Mouse (Mus musculus): ENCODE measurements around the gene Thtpa. TPM values are rescaled to one million over a fixed set of nuclear protein-coding genes. Genes with fewer than 3 reads are reported as not detected.

Thtpa gene
- polyA plus RNA-seq, 1 experiment from 2014 or later: 34.4 TPM

DNA sequence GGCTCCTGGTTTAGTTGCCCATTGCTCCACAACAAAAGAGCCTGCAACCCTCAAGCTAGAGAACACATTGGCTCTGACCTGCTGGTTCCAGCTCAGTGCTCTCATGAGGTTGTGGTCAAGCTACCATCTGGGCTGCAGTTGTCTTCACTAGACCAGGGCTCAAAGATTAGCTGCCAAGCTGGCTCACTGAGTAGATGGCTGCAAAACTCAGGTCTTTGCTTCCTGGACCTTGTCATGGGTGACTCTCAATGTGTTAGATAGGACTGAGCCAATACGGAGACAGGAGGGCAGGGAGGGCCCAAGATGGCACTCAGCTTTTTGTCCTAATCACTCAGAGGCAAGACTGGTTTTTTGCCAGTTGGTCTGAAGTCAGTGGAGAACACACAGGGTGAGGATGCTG lies 51.7 kb downstream of the Thtpa start:
- Histone ChIP-seq H3K27ac (ENCODE audit: low read depth, low read length) (no peak overlapping the region), H3K27me3 (replicated peaks; ENCODE audit: control insufficient read depth, insufficient read depth, low read length) (no peaks in the 10 kb centered on the region), H3K9me3 (ENCODE audit: control insufficient read depth, low read length) (no peaks in the 10 kb centered on the region), H3K9ac (ENCODE audit: low read depth, low read length) (no peak overlapping the region), H3K4me2 (ENCODE audit: low read length) (no peak overlapping the region), H3K4me1 (ENCODE audit: control insufficient read depth, insufficient read depth, low read depth, low read length) (peaks cover 7% of the 10 kb centered on the region), H3K4me3 (ENCODE audit: low read length) (no peak overlapping the region), H3K36me3 (ENCODE audit: control insufficient read depth, insufficient read depth, low read length) (no peaks in the 10 kb centered on the region)
- 79% methylated on average over 1 of the region's 1 CpGs for WGBS
- ATAC-seq: no peak

DNA sequence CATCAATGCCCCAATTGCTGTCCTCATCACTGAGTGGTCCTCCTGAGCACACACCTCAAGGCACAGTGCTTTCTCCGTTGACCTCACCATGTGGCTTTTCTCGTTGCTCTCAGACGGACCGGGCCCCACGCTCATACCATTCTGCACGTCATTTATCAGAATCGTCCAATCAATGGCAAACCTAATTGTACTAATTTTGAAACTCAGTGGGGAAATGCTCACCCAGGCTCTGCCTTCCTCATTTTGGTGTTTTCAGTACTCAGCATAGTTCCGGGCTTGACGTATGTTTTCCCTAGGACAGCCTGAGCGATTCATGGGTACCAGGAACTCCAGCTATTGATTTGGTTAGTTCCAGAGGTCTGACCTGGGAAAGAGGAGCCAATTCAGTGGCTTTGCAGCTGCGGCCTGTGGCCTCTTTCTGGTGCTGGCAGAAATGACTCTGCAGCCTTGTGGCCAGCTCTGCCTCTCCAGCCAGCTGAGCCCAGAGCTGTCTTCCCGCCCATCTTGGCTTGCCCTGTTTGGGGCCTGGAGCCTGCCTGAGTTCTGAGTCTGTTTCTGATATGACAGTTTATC lies 52.3 kb downstream of the Thtpa start:
- Histone ChIP-seq H3K4me2 (ENCODE audit: low read length) (no peak overlapping the region), H3K9ac (ENCODE audit: low read depth, low read length) (no peak overlapping the region), H3K9me3 (ENCODE audit: control insufficient read depth, low read length) (no peaks in the 10 kb centered on the region), H3K27me3 (replicated peaks; ENCODE audit: control insufficient read depth, insufficient read depth, low read length) (no peaks in the 10 kb centered on the region), H3K36me3 (ENCODE audit: control insufficient read depth, insufficient read depth, low read length) (no peaks in the 10 kb centered on the region), H3K4me3 (ENCODE audit: low read length) (no peak overlapping the region), H3K4me1 (ENCODE audit: control insufficient read depth, insufficient read depth, low read depth, low read length) (peaks cover 7% of the 10 kb centered on the region), H3K27ac (ENCODE audit: low read depth, low read length) (no peak overlapping the region)
- WGBS: 89% methylated on average over 12 of the region's 12 CpGs
- ATAC-seq: no peak

DNA sequence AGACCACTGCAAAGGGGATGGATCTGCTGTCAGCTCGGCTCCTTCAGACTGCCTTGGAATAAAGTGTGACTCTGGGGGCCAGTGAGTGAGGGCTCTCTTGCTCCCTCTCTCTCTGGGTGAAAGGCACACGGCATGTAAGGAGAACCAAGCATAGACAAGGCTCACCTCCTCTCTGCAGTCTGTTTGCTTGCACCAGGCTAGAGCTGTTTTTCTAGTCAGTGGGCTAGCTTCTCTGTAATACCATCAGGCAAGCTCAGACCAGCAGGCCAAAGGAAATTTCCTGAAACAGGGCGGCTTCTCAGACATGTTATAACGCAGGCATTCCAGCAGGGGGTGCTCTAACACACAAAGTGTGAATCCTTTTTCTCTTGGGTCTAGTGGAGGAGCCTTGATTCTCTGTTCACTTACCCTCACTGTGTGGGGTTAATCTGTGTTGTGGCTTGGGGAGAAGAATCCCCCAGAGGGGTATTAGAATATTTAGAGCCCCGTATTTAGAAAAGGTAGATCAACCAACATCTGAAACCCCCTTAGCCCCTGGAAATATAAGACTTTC lies 53.9 kb downstream of the Thtpa start:
- Histone ChIP-seq H3K9ac (ENCODE audit: low read depth, low read length) (peak overlapping the region; percentile 24; the same call in 1 of the 2 replicates), H3K36me3 (ENCODE audit: control insufficient read depth, insufficient read depth, low read length) (no peaks in the 10 kb centered on the region), H3K27me3 (replicated peaks; ENCODE audit: control insufficient read depth, insufficient read depth, low read length) (no peaks in the 10 kb centered on the region), H3K4me1 (ENCODE audit: control insufficient read depth, insufficient read depth, low read depth, low read length) (peaks cover 7% of the 10 kb centered on the region), H3K27ac (ENCODE audit: low read depth, low read length) (no peak overlapping the region), H3K4me3 (ENCODE audit: low read length) (no peak overlapping the region), H3K4me2 (ENCODE audit: low read length) (no peak overlapping the region), H3K9me3 (ENCODE audit: control insufficient read depth, low read length) (no peaks in the 10 kb centered on the region)
- WGBS: 31% methylated on average over 5 of the region's 5 CpGs
- ATAC-seq: peak; percentile 77

Other genes with a start within 250 kb of the Thtpa start
- 11.2 and 12.9 TPM in 2 replicates for gene Homez, start 223.8 kb upstream of the Thtpa start, polyA plus RNA-seq (2015; fragmentation: Nextera tagmentation; extraction: Ambion mirVana)
- 4.1 and 5.3 TPM in 2 replicates for gene Ppp1r3e, start 217.2 kb upstream of the Thtpa start, polyA plus RNA-seq (2015; fragmentation: Nextera tagmentation; extraction: Ambion mirVana)
- 4.8 and 5.9 TPM in 2 replicates for gene Bcl2l2, start 211.4 kb upstream of the Thtpa start, polyA plus RNA-seq (2015; fragmentation: Nextera tagmentation; extraction: Ambion mirVana)
- gene Gm20521, start 211.3 kb upstream of the Thtpa start, polyA plus RNA-seq (2015; fragmentation: Nextera tagmentation; extraction: Ambion mirVana): 0.14 TPM in 1 of 2 replicates, not detected in the other
- 127 and 130 TPM in 2 replicates for gene Pabpn1, start 202.3 kb upstream of the Thtpa start, polyA plus RNA-seq (2015; fragmentation: Nextera tagmentation; extraction: Ambion mirVana)
- 254 and 275 TPM in 2 replicates for gene Slc22a17, start 181.7 kb upstream of the Thtpa start, polyA plus RNA-seq (2015; fragmentation: Nextera tagmentation; extraction: Ambion mirVana)
- gene Efs, start 168.7 kb upstream of the Thtpa start, polyA plus RNA-seq (2015; fragmentation: Nextera tagmentation; extraction: Ambion mirVana): 14.2 and 15.5 TPM in 2 replicates
- gene Il25, start 162.1 kb upstream of the Thtpa start, polyA plus RNA-seq (2015; fragmentation: Nextera tagmentation; extraction: Ambion mirVana): 1.3 TPM in 2 replicates
- gene Cmtm5, start 158.5 kb upstream of the Thtpa start, polyA plus RNA-seq (2015; fragmentation: Nextera tagmentation; extraction: Ambion mirVana): 17.0 and 28.5 TPM in 2 replicates
- gene Myh6, start 127.9 kb upstream of the Thtpa start, polyA plus RNA-seq (2015; fragmentation: Nextera tagmentation; extraction: Ambion mirVana): 1.6 and 1.8 TPM in 2 replicates
- gene Gm17428, start 117.9 kb upstream of the Thtpa start, polyA plus RNA-seq (2015; fragmentation: Nextera tagmentation; extraction: Ambion mirVana): not detected in 2 replicates
- 8.5 and 10.6 TPM in 2 replicates for gene Myh7, start 100.2 kb upstream of the Thtpa start, polyA plus RNA-seq (2015; fragmentation: Nextera tagmentation; extraction: Ambion mirVana)
- gene Ngdn, start 79.3 kb upstream of the Thtpa start, polyA plus RNA-seq (2015; fragmentation: Nextera tagmentation; extraction: Ambion mirVana): 48.2 and 50.6 TPM in 2 replicates
- 18.4 and 20.5 TPM in 2 replicates for gene Zfhx2, start 2.5 kb upstream of the Thtpa start, polyA plus RNA-seq (2015; fragmentation: Nextera tagmentation; extraction: Ambion mirVana)
- 6.9 and 7.7 TPM in 2 replicates for gene Ap1g2, start 11.8 kb downstream of the Thtpa start, polyA plus RNA-seq (2015; fragmentation: Nextera tagmentation; extraction: Ambion mirVana)
- gene Jph4, start 22.2 kb downstream of the Thtpa start, polyA plus RNA-seq (2015; fragmentation: Nextera tagmentation; extraction: Ambion mirVana): 31.8 and 32.3 TPM in 2 replicates
- 1.4 and 1.9 TPM in 2 replicates for gene Dhrs2, start 127.2 kb downstream of the Thtpa start, polyA plus RNA-seq (2015; fragmentation: Nextera tagmentation; extraction: Ambion mirVana)